Mouse (Mus musculus) olfactory bulb, adult 2 months (tissue): ENCODE results near the gene Ntn5.

ENCODE experiments used
- CTCF ChIP-seq: fragments of 200-500 bp; IDR thresholded peaks from 2 replicates; pipeline ENCODE4 v1.5.1; 2012; ENCODE audit warnings: low read depth, mild to moderate bottlenecking, low read length, moderate library complexity; ENCODE audit not compliant: insufficient read depth
- POLR2A ChIP-seq: fragments of 200-500 bp; IDR thresholded peaks from 2 replicates; pipeline ENCODE4 v1.6.1; 2012; ENCODE audit warnings: mild to moderate bottlenecking, low read depth, low read length, moderate library complexity; ENCODE audit not compliant: insufficient read depth

- TF ChIP-seq POLR2A (peak; percentile 96), CTCF (no peak)
These were observed 34.1 kb downstream of the Ntn5 start, which contains the start of gene Sphk2 for GRCm38 (mm10) chr7:45717918-45718297.
